Mouse (Mus musculus): Measurements from ENCODE around the gene Emid1.

DNA sequence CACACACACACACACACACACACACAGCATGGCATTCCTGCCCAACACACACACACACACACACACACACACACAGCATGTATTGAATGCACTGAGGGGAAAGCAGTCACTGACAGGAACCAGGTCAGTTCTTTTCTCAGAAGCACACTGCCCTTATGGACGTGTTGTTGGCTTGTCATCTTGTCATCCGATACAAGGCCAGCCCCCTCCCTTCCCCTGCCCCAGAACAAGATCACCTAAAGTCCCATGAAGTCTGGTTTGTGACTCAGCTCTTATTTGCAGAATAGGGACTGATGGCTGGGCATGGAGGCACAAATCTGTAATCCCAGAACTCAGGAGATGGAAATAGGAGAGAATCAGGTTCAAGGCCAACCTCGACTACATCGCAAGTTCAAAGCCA is 30.8 kb upstream of the Emid1 start:
- TF ChIP-seq EP300 (optimal IDR thresholded peaks at IDR 0.05) (no peak), CTCF (IDR thresholded peaks at IDR 0.05; ENCODE audit: low read depth) (no peak)
